ENCODE assay signal across 14 mouse cellular contexts in the genomic region with DNA sequence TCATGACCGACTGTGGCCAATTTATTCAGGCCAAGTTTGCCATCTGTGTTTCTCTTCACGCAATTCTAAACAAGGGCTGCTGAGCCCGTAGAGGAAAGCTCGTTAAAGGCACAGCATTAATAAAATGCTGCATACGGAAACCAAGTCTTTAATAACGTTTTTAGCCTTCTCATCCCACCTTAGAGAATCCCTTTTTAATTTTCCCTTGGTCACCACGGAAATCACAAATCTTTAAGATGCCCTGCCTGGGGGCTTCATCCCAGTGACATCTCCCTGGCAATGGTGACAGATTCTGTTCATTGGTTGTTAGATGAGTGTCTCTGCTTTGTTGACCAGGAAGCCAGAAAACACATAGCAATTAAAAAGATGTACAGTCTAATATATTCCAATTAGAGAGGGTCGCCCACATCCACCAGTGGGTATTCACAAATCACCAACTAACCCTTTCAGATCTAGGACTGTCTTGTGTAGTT. TPM values are rescaled to one million over a fixed set of nuclear protein-coding genes. Genes with fewer than 3 reads are reported as not detected.
DNase-seq lines count a peak whose midpoint lies in the region; ATAC-seq lines count a peak whose summit lies in the region.
"Had no signal": no experiment of that assay in that cellular context is flagged by ENCODE, and none has a peak within 500 bp of the region (broad histone marks: within the 10 kb centered on the region; RNA-seq: fewer than 3 reads in every experiment).

No protein-coding gene starts in this region.

- peak; percentile 76 for ATAC-seq in hindbrain, embryonic 14.5 days (ENCODE audit: low FRiP score)
- ATAC-seq in erythroblast, adult 5-6 weeks (replicated peaks; ENCODE audit: low FRiP score, poor library complexity, severe bottlenecking) = no peak
- ATAC-seq: inflammation-experienced regulatory T-cells, adult 6 months had no signal

- no peaks in the 10 kb centered on the region for H3K36me3 ChIP-seq in hindbrain, embryonic 14.5 days (replicated peaks; ENCODE audit: control insufficient read depth, insufficient read depth)
- H3K36me3 ChIP-seq: G1E; limb, embryonic 13.5 days had no signal

- H3K4me2 ChIP-seq in hindbrain, embryonic 14.5 days (replicated peaks) = no peak overlapping the region
- H3K4me2 ChIP-seq: limb, embryonic 13.5 days; lung, embryonic 14.5 days had no signal

- WGBS in hindbrain, embryonic 14.5 days = 37% methylated on average over 8 of the region's 8 CpGs

- H3K9ac ChIP-seq in hindbrain, embryonic 14.5 days = no peak overlapping the region
- H3K9ac ChIP-seq: limb, embryonic 13.5 days; lung, embryonic 14.5 days had no signal

- H3K27ac ChIP-seq in hindbrain, embryonic 14.5 days = peak overlapping the region; percentile 38; the same call in 1 of the 2 replicates
- H3K27ac ChIP-seq: kidney, postnatal 0 days; limb, embryonic 13.5 days had no signal

- no peaks in the 10 kb centered on the region for H3K9me3 ChIP-seq in hindbrain, embryonic 14.5 days (ENCODE audit: control insufficient read depth, low read length)
- H3K9me3 ChIP-seq: limb, embryonic 13.5 days had no signal

- intact Hi-C loops in heart, postnatal 36 days (cut with DNase I) = no loop called here

- peak; percentile 3 for DNase-seq in layer of hippocampus, adult 9-11 months
- no peak for DNase-seq in layer of hippocampus, adult 11-12 months (ENCODE audit: low spot score)
- peak; percentile 50 to 65 for DNase-seq in cerebellum, postnatal 10 days
- DNase-seq in hindbrain, embryonic 14.5 days (ENCODE audit: low spot score) = no peak
- peak; percentile 18 for DNase-seq in retina, embryonic 14.5 days (ENCODE audit: low spot score)
- no peak for DNase-seq in spleen, postnatal 14 days (ENCODE audit: low spot score in 2 of 2)
- no peak for DNase-seq in heart, postnatal 36 days
- DNase-seq: B cell, adult 2 months; lung, embryonic 14.5 days had no signal

- H3K4me1 ChIP-seq in hindbrain, embryonic 14.5 days (replicated peaks; ENCODE audit: control insufficient read depth, insufficient read depth, low read length) = 0 out of 2 replicates have a peak, but pooled peaks cover 5% of the 10 kb centered on the region
- H3K4me1 ChIP-seq: limb, embryonic 13.5 days had no signal

- no peak overlapping the region for H3K4me3 ChIP-seq in hindbrain, embryonic 14.5 days (replicated peaks; ENCODE audit: low read length)
- H3K4me3 ChIP-seq: limb, embryonic 13.5 days had no signal

- H3K27me3 ChIP-seq in hindbrain, embryonic 14.5 days (ENCODE audit: control insufficient read depth, insufficient read depth, low read length) = no peaks in the 10 kb centered on the region
- H3K27me3 ChIP-seq: limb, embryonic 13.5 days had no signal

RNA-seq across cellular contexts. Expression of a gene that starts 35.1 kb away (rescaled TPM):
- 46.2 and 50.4 TPM in 2 replicates for polyA plus RNA-seq in hindbrain, embryonic 14.5 days (2014; fragmentation: Nextera tagmentation; extraction: Ambion mirVana)
- total RNA-seq in erythroblast, adult 5-6 weeks (2015; ENCODE audit: low replicate concordance) = not detected in 2 replicates
- 0.70 TPM in 1 of 2 replicates, not detected in the other for total RNA-seq in erythroblast, adult 5-6 weeks (2017; ENCODE audit: low replicate concordance)
- total RNA-seq in heart, postnatal 36 days (2021) = 1 to 10 TPM in 1 of 2 experiments, under 1 TPM in 1; 0.84 to 1.2 TPM
- polyA plus RNA-seq: G1E; inflammation-experienced regulatory T-cells, adult 6 months had no signal

Comparison
In these comparisons a context has a peak if more than half of its experiments do, and no peak if none do; other contexts are left out.
1. DNase-seq: peak in layer of hippocampus, adult 9-11 months (single experiment), cerebellum, postnatal 10 days (2 of 2) and retina, embryonic 14.5 days (single experiment); none in layer of hippocampus, adult 11-12 months (single experiment), hindbrain, embryonic 14.5 days (single experiment), spleen, postnatal 14 days (0 of 2) and heart, postnatal 36 days (0 of 2).